Mouse (Mus musculus): ENCODE data around the gene Upk3bl. TPM values are rescaled to one million over a fixed set of nuclear protein-coding genes. Genes with fewer than 3 reads are reported as not detected.
"Not testable (repeated sequence)": the region's sequence is repeated elsewhere in the genome, so short reads cannot be mapped to it uniquely, and the experiment has no call there.

The Upk3bl gene
- polyA plus RNA-seq, 1 experiment from 2014 or later: 2.3 TPM

- Histone ChIP-seq H3K9ac (replicated peaks) (no peak overlapping the region), H3K27me3 (no peaks in the 10 kb centered on the region), H3K36me3 (peaks cover 68% of the 10 kb centered on the region), H3K4me2 (replicated peaks) (no peak overlapping the region), H3K4me3 (no peak overlapping the region), H3K9me3 (no peaks in the 10 kb centered on the region), H3K4me1 (no peaks in the 10 kb centered on the region), H3K27ac (replicated peaks) (no peak overlapping the region)
- 78% methylated on average over 11 of the region's 11 CpGs for WGBS
- ATAC-seq (ENCODE audit: low FRiP score, low read depth): no peak
These were observed 26.5 kb upstream of the Upk3bl start for GRCm38 (mm10) chr5:136027612-136028311.

GRCm38 (mm10) chr5:136034868-136035267, 19.4 kb upstream of the Upk3bl start:
- 84% methylated on average over 4 of the region's 4 CpGs for WGBS
- no peaks in the 10 kb centered on the region for H3K4me1 ChIP-seq
- ATAC-seq (ENCODE audit: low FRiP score, low read depth): no peak
- no peaks in the 10 kb centered on the region for H3K27me3 ChIP-seq
- no peak overlapping the region for H3K4me2 ChIP-seq (replicated peaks)
- no peak overlapping the region for H3K9ac ChIP-seq (replicated peaks)
- no peak overlapping the region for H3K4me3 ChIP-seq
- H3K27ac ChIP-seq (replicated peaks): no peak overlapping the region
- H3K9me3 ChIP-seq: no peaks in the 10 kb centered on the region
- peaks cover 26% of the 10 kb centered on the region for H3K36me3 ChIP-seq

GRCm38 (mm10) chr5:136035285-136035684, 19.0 kb upstream of the Upk3bl start:
- Histone ChIP-seq H3K36me3 (peaks cover 22% of the 10 kb centered on the region), H3K4me3 (no peak overlapping the region), H3K27me3 (no peaks in the 10 kb centered on the region), H3K9ac (replicated peaks) (no peak overlapping the region), H3K27ac (replicated peaks) (no peak overlapping the region), H3K4me2 (replicated peaks) (no peak overlapping the region), H3K9me3 (no peaks in the 10 kb centered on the region), H3K4me1 (no peaks in the 10 kb centered on the region)
- WGBS: 87% methylated on average over 1 of the region's 1 CpGs
- ATAC-seq (ENCODE audit: low FRiP score, low read depth): no peak

- WGBS: 67% methylated on average over 1 of the region's 1 CpGs
- Histone ChIP-seq H3K36me3 (peaks cover 9% of the 10 kb centered on the region), H3K4me2 (replicated peaks) (no peak overlapping the region), H3K4me1 (no peaks in the 10 kb centered on the region), H3K9me3 (no peaks in the 10 kb centered on the region), H3K27ac (replicated peaks) (no peak overlapping the region), H3K4me3 (no peak overlapping the region), H3K27me3 (no peaks in the 10 kb centered on the region), H3K9ac (replicated peaks) (no peak overlapping the region)
- ATAC-seq (ENCODE audit: low FRiP score, low read depth): no peak
These were observed 17.6 kb upstream of the Upk3bl start for GRCm38 (mm10) chr5:136036667-136037066.

GRCm38 (mm10) chr5:136038258-136039214, 15.8 kb upstream of the Upk3bl start, which contains the start of gene Upk3b:
Upk3b (plus strand) TSS chr5:136038496.
- no peaks in the 10 kb centered on the region for H3K27me3 ChIP-seq
- 84% methylated on average over 17 of the region's 17 CpGs for WGBS
- no peak within 1 kb of the TSS for H3K4me3 ChIP-seq
- no peaks in the 10 kb centered on the region for H3K4me1 ChIP-seq
- no peaks in the 10 kb centered on the region for H3K9me3 ChIP-seq
- H3K27ac ChIP-seq (replicated peaks): no peak within 1 kb of the TSS
- H3K9ac ChIP-seq (replicated peaks): no peak within 1 kb of the TSS
- no peaks in the 10 kb centered on the region for H3K36me3 ChIP-seq
- H3K4me2 ChIP-seq (replicated peaks): no peak within 1 kb of the TSS
- ATAC-seq (ENCODE audit: low FRiP score, low read depth): no peak

GRCm38 (mm10) chr5:136040210-136040609, 14.1 kb upstream of the Upk3bl start:
- no peak overlapping the region for H3K27ac ChIP-seq (replicated peaks)
- no peaks in the 10 kb centered on the region for H3K27me3 ChIP-seq
- ATAC-seq (ENCODE audit: low FRiP score, low read depth): no peak
- H3K36me3 ChIP-seq: no peaks in the 10 kb centered on the region
- no peaks in the 10 kb centered on the region for H3K4me1 ChIP-seq
- no peak overlapping the region for H3K4me3 ChIP-seq
- WGBS: 39% methylated on average over 5 of the region's 5 CpGs
- no peak overlapping the region for H3K4me2 ChIP-seq (replicated peaks)
- H3K9me3 ChIP-seq: no peaks in the 10 kb centered on the region
- no peak overlapping the region for H3K9ac ChIP-seq (replicated peaks)

- Histone ChIP-seq H3K4me3 (no peak overlapping the region), H3K4me2 (replicated peaks) (no peak overlapping the region), H3K9me3 (no peaks in the 10 kb centered on the region), H3K4me1 (no peaks in the 10 kb centered on the region), H3K36me3 (no peaks in the 10 kb centered on the region), H3K27me3 (no peaks in the 10 kb centered on the region), H3K9ac (replicated peaks) (no peak overlapping the region), H3K27ac (replicated peaks) (no peak overlapping the region)
- ATAC-seq (ENCODE audit: low FRiP score, low read depth): no peak
- 36% methylated on average over 2 of the region's 2 CpGs for WGBS
These were observed 13.0 kb upstream of the Upk3bl start for GRCm38 (mm10) chr5:136041260-136041659.

- ATAC-seq (ENCODE audit: low FRiP score, low read depth): no peak
- Histone ChIP-seq H3K36me3 (no peaks in the 10 kb centered on the region), H3K27ac (replicated peaks) (no peak overlapping the region), H3K27me3 (no peaks in the 10 kb centered on the region), H3K4me1 (no peaks in the 10 kb centered on the region), H3K4me3 (no peak overlapping the region), H3K4me2 (replicated peaks) (no peak overlapping the region), H3K9me3 (no peaks in the 10 kb centered on the region), H3K9ac (replicated peaks) (no peak overlapping the region)
- WGBS: 92% methylated on average over 8 of the region's 8 CpGs
These were observed 12.6 kb upstream of the Upk3bl start for GRCm38 (mm10) chr5:136041666-136042065.

GRCm38 (mm10) chr5:136044865-136045264, 9.4 kb upstream of the Upk3bl start:
- 72% methylated on average over 13 of the region's 13 CpGs for WGBS
- Histone ChIP-seq H3K27ac (replicated peaks) (no peak overlapping the region), H3K9me3 (no peaks in the 10 kb centered on the region), H3K4me2 (replicated peaks) (no peak overlapping the region), H3K36me3 (no peaks in the 10 kb centered on the region), H3K4me1 (no peaks in the 10 kb centered on the region), H3K27me3 (no peaks in the 10 kb centered on the region), H3K4me3 (no peak overlapping the region), H3K9ac (replicated peaks) (no peak overlapping the region)
- ATAC-seq (ENCODE audit: low FRiP score, low read depth): no peak

- Histone ChIP-seq H3K4me2 (replicated peaks) (no peak overlapping the region), H3K9me3 (no peaks in the 10 kb centered on the region), H3K4me1 (no peaks in the 10 kb centered on the region), H3K27me3 (no peaks in the 10 kb centered on the region), H3K4me3 (no peak overlapping the region), H3K27ac (replicated peaks) (no peak overlapping the region), H3K9ac (replicated peaks) (no peak overlapping the region), H3K36me3 (no peaks in the 10 kb centered on the region)
- ATAC-seq (ENCODE audit: low FRiP score, low read depth): no peak
- 44% methylated on average over 9 of the region's 9 CpGs for WGBS
These were observed 8.9 kb upstream of the Upk3bl start for GRCm38 (mm10) chr5:136045408-136045807.

- no peaks in the 10 kb centered on the region for H3K27me3 ChIP-seq
- H3K9ac ChIP-seq (replicated peaks): no peak overlapping the region
- no peak overlapping the region for H3K4me2 ChIP-seq (replicated peaks)
- H3K4me3 ChIP-seq: no peak overlapping the region
- no peaks in the 10 kb centered on the region for H3K4me1 ChIP-seq
- no peaks in the 10 kb centered on the region for H3K9me3 ChIP-seq
- WGBS: 5% methylated on average over 10 of the region's 10 CpGs
- no peak overlapping the region for H3K27ac ChIP-seq (replicated peaks)
- ATAC-seq (ENCODE audit: low FRiP score, low read depth): no peak
- no peaks in the 10 kb centered on the region for H3K36me3 ChIP-seq
These were observed 8.3 kb upstream of the Upk3bl start for GRCm38 (mm10) chr5:136045987-136046386.

GRCm38 (mm10) chr5:136048541-136048940, 5.8 kb upstream of the Upk3bl start:
- H3K4me3 ChIP-seq; H3K9me3 ChIP-seq; H3K4me2 ChIP-seq (replicated peaks); ATAC-seq (ENCODE audit: low FRiP score, low read depth); H3K27ac ChIP-seq (replicated peaks); H3K27me3 ChIP-seq; H3K9ac ChIP-seq (replicated peaks); H3K36me3 ChIP-seq: not testable (repeated sequence)
- H3K4me1 ChIP-seq: peaks cover 12% of the 10 kb centered on the region

All from midbrain, embryonic 12.5 days (tissue).